Mouse (Mus musculus): ENCODE measurements at regions not wholly inside any gene's neighbourhood (a gene's known extent, or its start where the extent isn't known, plus 50 kb on each side); places are given as distances from the start of the nearest gene placed in this dataset.
A peak's percentile ranks its signal among the peaks of the same experiment; 100 is the strongest.

GRCm38 (mm10) chr2:75512422-75513170, 146.5 kb upstream of the Hnrnpa3 start:
- DNase-seq: peak; percentile 71

GRCm38 (mm10) chr2:75514171-75514570, 144.9 kb upstream of the Hnrnpa3 start:
- DNase-seq: peak; percentile 57

GRCm38 (mm10) chr2:75516223-75516622, 142.8 kb upstream of the Hnrnpa3 start:
- DNase-seq: peak; percentile 55

GRCm38 (mm10) chr2:75517096-75517495, 142.0 kb upstream of the Hnrnpa3 start:
- peak; percentile 67 for DNase-seq

- DNase-seq: peak; percentile 61
Measured at GRCm38 (mm10) chr2:75518607-75519006, 140.5 kb upstream of the Hnrnpa3 start.

GRCm38 (mm10) chr2:75525562-75525961, 133.5 kb upstream of the Hnrnpa3 start:
- DNase-seq: no peak

- peak; percentile 50 for DNase-seq
Measured at GRCm38 (mm10) chr2:75528706-75529105, 130.4 kb upstream of the Hnrnpa3 start.

- peak; percentile 36 for DNase-seq
Measured at GRCm38 (mm10) chr2:75538114-75538513, 120.9 kb upstream of the Hnrnpa3 start.

- peak; percentile 55 for DNase-seq
Measured at GRCm38 (mm10) chr2:75539726-75540125, 119.3 kb upstream of the Hnrnpa3 start.

- DNase-seq: no peak
Measured at GRCm38 (mm10) chr2:75542331-75542730, 116.7 kb upstream of the Hnrnpa3 start.

GRCm38 (mm10) chr2:75542781-75543180, 116.3 kb upstream of the Hnrnpa3 start:
- peak; percentile 96 for DNase-seq

- DNase-seq: peak; percentile 66
Measured at GRCm38 (mm10) chr2:75545971-75546370, 113.1 kb upstream of the Hnrnpa3 start.

GRCm38 (mm10) chr2:75555676-75556075, 103.4 kb upstream of the Hnrnpa3 start:
- peak; percentile 64 for DNase-seq

GRCm38 (mm10) chr2:75556744-75557143, 102.3 kb upstream of the Hnrnpa3 start:
- peak; percentile 71 for DNase-seq

GRCm38 (mm10) chr2:75557392-75557791, 101.7 kb upstream of the Hnrnpa3 start:
- peak; percentile 84 for DNase-seq

GRCm38 (mm10) chr2:75559920-75560319, 99.1 kb upstream of the Hnrnpa3 start:
- peak; percentile 39 for DNase-seq

- peak; percentile 92 for DNase-seq
Measured at GRCm38 (mm10) chr2:75563253-75563913, 95.7 kb upstream of the Hnrnpa3 start.

- peak; percentile 36 for DNase-seq
Measured at GRCm38 (mm10) chr2:75564809-75565208, 94.3 kb upstream of the Hnrnpa3 start.

GRCm38 (mm10) chr2:75567131-75567530, 91.9 kb upstream of the Hnrnpa3 start:
- peak; percentile 64 for DNase-seq

- peak; percentile 37 for DNase-seq
Measured at GRCm38 (mm10) chr2:75569756-75570155, 89.3 kb upstream of the Hnrnpa3 start.

- no peak for DNase-seq
Measured at GRCm38 (mm10) chr2:75570246-75570645, 88.8 kb upstream of the Hnrnpa3 start.

- DNase-seq: peak; percentile 99
Measured at GRCm38 (mm10) chr2:75584975-75585374, 74.1 kb upstream of the Hnrnpa3 start.

GRCm38 (mm10) chr2:75588572-75588971, 70.5 kb upstream of the Hnrnpa3 start:
- DNase-seq: no peak

- DNase-seq: no peak
Measured at GRCm38 (mm10) chr2:75589452-75589851, 69.6 kb upstream of the Hnrnpa3 start.
